Mouse (Mus musculus): ENCODE data around the gene Tma7. TPM values are rescaled to one million over a fixed set of nuclear protein-coding genes. Genes with fewer than 3 reads are reported as not detected.

Gene Tma7
- total RNA-seq, 2 experiments from 2014 or later: 384 to 426 TPM

DNA sequence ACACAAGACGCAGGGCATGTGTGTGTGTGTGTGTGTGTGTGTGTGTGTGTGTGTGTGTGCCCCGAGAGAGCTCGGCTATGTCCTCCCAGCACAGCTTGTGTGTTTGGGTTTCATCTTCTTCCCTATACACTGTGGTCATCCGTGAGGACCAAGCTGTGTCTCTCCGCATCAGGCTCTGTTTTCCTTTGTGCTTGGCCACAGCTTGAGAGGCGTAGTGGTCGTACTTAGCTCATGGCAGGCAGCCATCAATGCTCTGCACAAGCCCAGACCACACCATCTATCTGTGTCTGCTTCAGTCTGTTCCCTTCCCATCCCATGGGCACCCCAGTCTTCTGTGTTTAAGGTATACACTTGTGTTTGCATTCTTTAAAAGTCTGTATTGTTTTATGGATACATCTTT is 41.0 kb downstream of the Tma7 start:
- DNase-seq: no peak

DNA sequence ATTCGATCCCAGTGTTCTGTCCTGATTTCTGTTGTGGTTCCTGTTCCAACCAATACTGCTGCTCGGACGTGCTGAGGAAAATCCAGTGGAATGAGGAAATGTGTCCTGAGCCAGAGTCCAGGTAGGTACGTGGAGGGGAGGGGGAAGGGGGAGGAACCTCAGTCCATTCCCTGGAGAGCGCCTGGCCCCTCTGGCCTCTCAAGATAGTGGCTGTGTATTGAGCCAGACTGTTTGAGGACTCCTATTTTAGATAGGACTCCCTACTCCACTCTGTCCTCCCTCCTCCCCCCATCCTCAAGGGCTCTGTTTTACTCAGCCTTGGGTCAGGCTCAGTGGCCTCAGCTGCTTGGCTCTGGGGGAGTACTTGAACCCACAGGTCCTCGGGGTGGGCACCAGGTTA is 41.5 kb downstream of the Tma7 start:
- no peak for DNase-seq

DNA sequence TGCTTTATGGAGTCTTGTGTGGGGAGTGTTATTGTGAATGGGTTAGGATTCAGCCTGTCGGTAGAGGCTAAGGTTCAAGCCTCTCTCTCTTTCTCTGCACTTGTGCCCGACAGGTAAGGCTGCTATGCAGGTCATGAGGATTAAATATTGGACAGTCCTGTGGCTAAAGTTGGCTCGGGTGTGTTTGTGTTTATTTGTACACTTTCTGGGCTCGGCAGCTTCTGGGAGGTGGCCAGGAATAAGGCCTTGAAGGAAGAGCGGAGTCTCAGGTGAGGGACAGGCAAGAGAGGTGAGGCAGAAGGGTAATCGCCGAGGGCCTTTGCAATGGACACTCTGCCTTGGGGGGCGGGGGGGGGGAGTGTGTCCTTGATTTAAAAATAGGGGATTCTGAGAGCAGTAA is 42.2 kb downstream of the Tma7 start:
- no peak for DNase-seq

DNA sequence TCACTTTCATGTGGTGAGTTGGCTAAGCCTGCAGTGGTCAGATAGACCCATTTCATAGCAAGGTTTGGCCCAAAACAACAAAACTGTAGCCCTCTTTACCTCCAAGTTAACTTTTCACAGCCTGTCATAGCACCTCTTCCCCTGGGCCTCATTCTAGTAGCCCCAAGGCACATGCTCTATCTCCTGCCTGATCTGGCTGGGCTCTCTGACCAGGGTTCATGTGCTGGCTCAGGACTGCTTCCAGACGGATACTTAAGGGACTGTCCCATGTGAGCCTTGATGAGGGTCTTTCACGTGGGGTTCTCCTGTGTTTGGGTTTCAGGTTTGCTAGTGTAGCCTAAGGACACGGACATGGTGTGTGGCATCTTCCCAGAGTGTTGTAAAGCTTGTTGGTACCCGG is 42.7 kb downstream of the Tma7 start:
- DNase-seq: no peak

DNA sequence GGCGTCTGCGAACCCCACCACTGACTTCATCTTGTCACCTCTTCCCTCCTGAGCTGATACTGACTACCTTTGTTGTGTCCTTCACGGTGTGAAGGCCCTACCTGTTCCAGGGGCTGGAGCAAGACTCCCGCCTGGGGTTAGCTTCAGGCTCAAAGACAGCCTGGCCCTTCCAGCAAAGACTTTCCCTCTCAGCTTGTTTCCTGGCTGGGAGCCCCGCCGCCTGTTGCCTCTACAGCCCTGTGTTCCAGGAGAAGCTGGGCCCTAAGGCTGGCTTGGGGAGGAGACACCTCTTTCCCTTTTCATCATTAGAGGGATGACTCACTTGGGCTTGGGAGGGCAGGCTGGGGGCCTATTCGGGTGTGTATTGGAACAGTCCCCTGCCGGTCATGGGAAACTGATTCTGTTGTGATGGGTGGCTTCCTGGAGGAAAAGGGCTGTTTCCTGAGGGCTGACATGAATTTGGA is 43.5 kb downstream of the Tma7 start:
- DNase-seq: peak; percentile 62 to 75

DNA sequence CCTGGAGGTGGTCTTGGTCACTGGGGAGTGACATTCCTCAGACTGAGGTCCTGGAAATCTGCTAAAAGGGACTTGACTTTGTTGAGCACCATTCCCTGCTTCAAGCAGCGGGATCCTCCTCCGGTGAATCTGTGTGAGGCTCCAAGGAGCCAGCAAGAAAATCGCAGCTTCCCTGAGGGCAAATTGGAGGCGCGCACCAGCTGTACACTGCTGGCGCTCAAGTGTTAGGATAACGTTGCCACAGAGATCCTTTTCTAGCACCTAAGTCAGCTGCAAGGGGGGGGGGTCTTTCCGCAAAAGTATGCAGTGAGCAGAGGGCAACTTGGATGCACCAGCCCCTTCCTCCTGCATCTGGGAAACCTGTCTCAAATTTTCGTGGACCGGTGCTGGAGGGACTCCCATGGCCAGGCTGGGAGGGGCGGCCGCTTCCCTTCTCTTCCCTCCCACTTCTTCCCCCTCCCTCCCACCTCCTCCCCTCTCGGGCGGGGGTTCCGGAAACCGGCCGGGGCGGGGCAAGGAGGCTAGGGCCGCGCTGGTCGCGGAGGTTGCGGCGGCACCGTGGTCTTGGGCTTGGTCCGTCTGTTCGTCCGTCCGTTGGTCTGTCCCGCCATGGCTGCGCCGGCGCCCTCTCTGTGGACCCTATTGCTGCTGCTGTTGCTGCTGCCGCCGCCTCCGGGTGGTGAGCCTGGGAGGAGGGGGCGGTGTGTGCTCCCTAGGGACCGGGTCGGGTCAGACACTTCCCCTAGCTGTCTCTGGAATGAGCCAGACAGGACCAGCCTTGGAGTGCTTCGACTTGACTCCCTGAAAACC is 44.1 kb downstream of the Tma7 start, which contains the start of gene Shisa5:
Gene Shisa5 (plus strand): TSS at position 480 of the 810 bp plus-strand sequence.
- DNase-seq: peak; percentile 90 to 93

DNA sequence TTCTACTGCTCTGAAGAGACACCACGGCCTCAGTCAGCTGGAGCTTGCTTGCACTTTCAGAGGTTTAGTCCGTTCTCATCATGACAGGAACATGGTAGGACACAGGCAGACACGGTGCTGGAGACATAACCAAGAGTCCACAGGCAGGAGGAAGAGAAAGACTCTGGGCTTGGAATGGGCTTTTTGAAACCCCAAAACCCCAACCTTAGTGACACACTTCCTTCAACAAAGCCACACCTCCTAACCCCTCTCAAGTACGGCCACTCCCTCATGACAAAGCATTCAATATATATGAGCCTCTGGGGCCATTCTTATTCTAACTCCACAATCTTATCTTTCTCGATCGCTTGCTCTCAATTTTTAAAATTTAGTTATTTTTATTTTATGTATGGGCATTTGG is 50.0 kb downstream of the Tma7 start:
- no peak for DNase-seq

DNA sequence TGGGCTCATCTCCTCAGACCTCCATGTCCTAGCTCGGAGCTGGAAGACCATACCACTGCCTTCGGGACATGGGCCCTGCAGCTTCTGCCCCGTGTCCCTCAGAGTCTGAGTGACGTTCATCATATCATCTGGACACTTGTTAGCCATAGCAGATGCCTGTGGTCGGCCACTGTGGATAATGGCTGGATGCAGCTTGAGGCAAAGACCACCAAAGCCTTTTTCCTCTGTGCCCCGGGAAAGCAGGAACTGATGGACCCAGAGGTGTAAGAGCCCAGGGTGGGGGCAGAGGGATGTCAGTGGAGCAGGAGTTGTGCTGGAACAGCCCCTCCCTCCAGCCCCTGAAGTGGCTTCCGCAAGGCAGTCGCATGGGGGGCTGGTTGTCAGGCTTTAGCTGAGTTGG is 50.7 kb downstream of the Tma7 start:
- no peak for DNase-seq

DNA sequence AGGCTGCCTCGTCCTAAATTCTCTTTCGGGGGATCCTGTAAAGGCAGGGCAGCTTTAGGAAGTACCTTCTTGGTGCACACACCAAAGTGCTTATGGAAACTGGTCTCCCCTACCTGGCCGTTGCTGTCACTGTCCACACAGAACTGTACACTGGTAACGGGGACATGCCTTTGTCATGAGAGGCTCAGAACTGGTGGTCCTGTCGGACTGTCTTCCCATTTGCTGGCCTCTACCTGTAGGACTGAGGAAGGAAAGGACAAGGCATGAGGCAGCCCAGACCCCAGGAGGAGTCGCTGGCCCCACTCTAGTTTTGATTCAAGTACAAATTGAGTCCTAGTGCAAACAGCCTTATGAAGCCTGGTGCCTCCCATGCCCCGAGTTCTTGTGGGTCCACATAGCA is 51.4 kb downstream of the Tma7 start:
- DNase-seq: no peak

DNA sequence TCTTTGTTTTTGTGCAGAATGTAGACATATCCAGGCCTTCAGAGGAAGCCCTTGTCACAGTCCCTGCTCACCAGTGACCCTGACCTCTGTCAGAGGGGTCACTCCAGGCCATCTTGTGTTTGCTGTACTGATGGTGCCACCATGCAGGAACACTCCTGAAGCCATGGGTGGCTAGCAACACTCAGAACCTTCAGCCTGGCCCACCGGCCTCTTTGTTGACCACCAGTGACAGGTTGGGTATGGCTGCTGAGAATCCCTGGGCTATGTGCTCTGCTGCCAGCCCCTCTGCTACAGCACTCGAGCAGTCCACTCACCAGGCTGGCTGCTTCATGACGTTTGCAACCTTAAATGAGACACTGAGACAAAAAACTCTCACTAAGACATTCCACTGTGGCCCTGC is 52.1 kb downstream of the Tma7 start:
- no peak for DNase-seq

DNA sequence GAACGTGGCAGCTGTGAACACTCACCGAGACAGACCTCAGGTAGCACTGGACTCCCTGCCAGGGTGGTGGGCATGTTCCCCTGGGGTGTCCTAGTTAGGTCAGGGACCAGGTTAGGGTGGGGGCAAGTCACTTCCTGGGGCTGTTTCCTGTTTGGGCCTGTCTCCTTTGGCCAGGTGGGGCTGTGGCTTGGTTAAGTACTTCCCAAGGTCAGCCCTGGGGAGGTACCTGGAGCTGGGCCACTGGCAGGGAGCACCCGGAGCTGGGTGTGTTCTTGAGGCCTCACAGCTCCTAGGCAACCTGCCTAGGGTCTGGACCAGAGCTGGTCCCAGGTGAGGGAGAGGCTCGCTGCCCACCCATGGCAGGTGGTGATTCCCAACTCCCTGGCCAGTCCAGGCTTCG is 53.5 kb downstream of the Tma7 start:
- no peak for DNase-seq

DNA sequence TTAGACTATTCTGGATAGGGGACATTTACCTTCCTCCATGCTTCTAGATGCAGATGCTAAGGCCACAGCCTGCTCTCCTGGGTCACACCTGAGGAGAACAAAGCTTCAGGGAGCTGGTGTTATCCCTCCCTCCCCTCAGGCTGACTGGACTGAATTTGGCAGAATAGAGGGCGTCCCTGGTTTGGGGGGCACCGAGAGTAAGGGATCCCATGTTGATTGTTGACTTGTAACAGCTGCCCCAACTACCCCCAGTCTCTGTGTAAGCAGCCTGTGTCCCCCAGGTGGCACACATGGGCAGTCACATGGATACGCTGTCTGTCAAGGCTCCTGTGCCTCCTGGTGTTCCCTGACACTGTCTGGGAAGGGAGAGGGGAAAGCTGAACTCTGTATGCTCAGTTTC is 54.0 kb downstream of the Tma7 start:
- DNase-seq: no peak

DNA sequence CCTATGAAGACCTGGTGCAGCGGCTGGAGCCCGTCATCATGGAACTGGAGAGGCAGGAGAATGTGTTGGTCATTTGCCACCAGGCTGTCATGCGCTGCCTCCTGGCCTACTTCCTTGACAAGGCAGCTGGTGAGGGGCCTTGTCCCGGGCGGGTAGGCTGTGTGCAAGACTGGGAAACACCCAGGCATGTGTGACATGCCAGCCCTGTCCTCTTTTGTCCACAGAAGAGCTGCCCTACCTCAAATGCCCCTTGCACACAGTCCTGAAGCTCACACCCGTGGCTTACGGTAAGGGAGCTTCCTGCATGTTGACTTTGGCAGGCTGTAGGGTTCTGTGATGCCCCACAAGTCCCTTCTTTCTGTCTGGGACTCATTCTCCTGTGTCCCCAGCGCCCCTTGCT is 54.9 kb downstream of the Tma7 start:
- DNase-seq: no peak

Other genes starting within 250 kb of the Tma7 start
- gene Slc26a6, start 229.3 kb downstream of the Tma7 start, total RNA-seq (2021): 10 to 100 TPM in 1 of 2 experiments, 1 to 10 TPM in 1; 8.5 to 10.9 TPM
- not detected for gene Tmem89, start 168.0 kb downstream of the Tma7 start, total RNA-seq (2021)
- 100 to 1,000 TPM; 632 to 663 TPM for gene Uqcrc1, start 146.0 kb downstream of the Tma7 start, total RNA-seq (2021)
- gene Col7a1, start 129.0 kb downstream of the Tma7 start, total RNA-seq (2021): 1 to 10 TPM; 3.9 to 6.0 TPM
- 1 to 10 TPM in 1 of 2 experiments, not detected in 1; 1.1 TPM for gene Ucn2, start 96.6 kb downstream of the Tma7 start, total RNA-seq (2021)
- 10 to 100 TPM in 1 of 2 experiments, 1 to 10 TPM in 1; 4.8 to 13.2 TPM for gene Pfkfb4, start 90.8 kb downstream of the Tma7 start, total RNA-seq (2021)
- gene Shisa5, start 44.0 kb downstream of the Tma7 start, total RNA-seq (2021): 100 to 1,000 TPM; 122 to 128 TPM
- gene Trex1, start 22.9 kb downstream of the Tma7 start, total RNA-seq (2021): 10 to 100 TPM; 19.7 to 23.4 TPM
- 10 to 100 TPM; 16.3 to 18.3 TPM for gene Atrip, start 8.5 kb downstream of the Tma7 start, total RNA-seq (2021)
- gene Ccdc51, start 94 bp downstream of the Tma7 start, total RNA-seq (2021): 10 to 100 TPM; 15.6 to 20.1 TPM
- gene Plxnb1, start 12.8 kb upstream of the Tma7 start, total RNA-seq (2021): 100 to 1,000 TPM in 1 of 2 experiments, 10 to 100 TPM in 1; 82.7 to 123 TPM
- gene Fbxw21, start 79.5 kb upstream of the Tma7 start, total RNA-seq (2021): not detected
- gene Fbxw13, start 113.4 kb upstream of the Tma7 start, total RNA-seq (2021): not detected
- not detected for gene Fbxw20, start 152.2 kb upstream of the Tma7 start, total RNA-seq (2021)
- gene Fbxw14, start 205.1 kb upstream of the Tma7 start, total RNA-seq (2021): not detected

Data from adrenal gland, postnatal 36 days (tissue).